Mouse (Mus musculus) CH12.LX (cell line): Measurements from ENCODE around the gene Scn9a. TPM values are rescaled to one million over a fixed set of nuclear protein-coding genes. Genes with fewer than 3 reads are reported as not detected.

Source experiments
- DNase-seq: peaks from one replicate; pipeline ENCODE4 v3.0.0-alpha.2; 2013; ENCODE audit errors: extremely low read depth
- H3K27ac ChIP-seq: 2 replicates; pipeline ENCODE4 v1.5.1; 2012; ENCODE audit warnings: low read depth, mild to moderate bottlenecking, control low read depth, moderate library complexity; ENCODE audit not compliant: insufficient read depth
- H3K27me3 ChIP-seq: replicated peaks from 2 replicates; pipeline ENCODE3; 2012; ENCODE audit warnings: inconsistent platforms
- H3K36me3 ChIP-seq, 2 experiments: replicated peaks in 1 of 2; 2 replicates each; pipeline versions ENCODE3 to v1.6.1; 2012; ENCODE audit warnings: inconsistent platforms in 1 of 2, low read length in 1 of 2, mild to moderate bottlenecking in 1 of 2, mixed read lengths in 1 of 2, moderate library complexity in 1 of 2; ENCODE audit not compliant: control insufficient read depth in 1 of 2, insufficient read depth in 1 of 2
- H3K4me1 ChIP-seq, 2 experiments: 2 replicates each; pipeline ENCODE4 v1.6.1; 2012; ENCODE audit warnings: inconsistent platforms in 1 of 2, moderate library complexity in 1 of 2; ENCODE audit not compliant: insufficient read depth in 2 of 2, control insufficient read depth in 1 of 2
- H3K4me2 ChIP-seq: 2 replicates; pipeline ENCODE4 v1.6.1; 2012; ENCODE audit warnings: low read depth, mild to moderate bottlenecking, control low read depth; ENCODE audit not compliant: poor library complexity, insufficient read depth, severe bottlenecking
- H3K4me3 ChIP-seq, 3 experiments: fragments of 150-350 bp in 1 of 3; sonication (generic) in 1 of 3; replicated peaks in 1 of 3; 2 replicates each; pipeline versions ENCODE3 to v1.5.1; 2011 to 2012; ENCODE audit warnings: low read depth in 2 of 3, low read length in 2 of 3, mild to moderate bottlenecking in 2 of 3, moderate library complexity in 2 of 3, control low read depth in 1 of 3, improper control_type of control experiment in 1 of 3, inconsistent platforms in 1 of 3, mixed read lengths in 1 of 3; ENCODE audit not compliant: poor library complexity in 1 of 3
- H3K79me2 ChIP-seq: replicated peaks from 2 replicates; pipeline ENCODE4 v1.6.1; 2012; ENCODE audit warnings: mild to moderate bottlenecking, moderate library complexity; ENCODE audit not compliant: control insufficient read depth, poor library complexity, insufficient read depth, severe bottlenecking; ENCODE audit errors: extremely low read depth
- H3K9ac ChIP-seq: 2 replicates; pipeline ENCODE4 v1.6.1; 2012; ENCODE audit warnings: low read depth, mild to moderate bottlenecking, control low read depth, moderate library complexity; ENCODE audit not compliant: insufficient read depth
- H3K9me3 ChIP-seq: replicated peaks from 2 replicates; pipeline ENCODE3; 2012; ENCODE audit warnings: low read length, inconsistent platforms, mixed read lengths
- CHD1 ChIP-seq: IDR thresholded peaks from 2 replicates; pipeline ENCODE4 v1.6.1; 2012; ENCODE audit warnings: low read depth, low read length, improper control_type of control experiment, inconsistent platforms
- CHD2 ChIP-seq: IDR thresholded peaks from 2 replicates; pipeline ENCODE4 v1.6.1; 2011; ENCODE audit warnings: low read length, improper control_type of control experiment
- E2F4 ChIP-seq: IDR thresholded peaks from 2 replicates; pipeline ENCODE4 v1.6.1; 2011; ENCODE audit warnings: low read depth, low read length, improper control_type of control experiment; ENCODE audit not compliant: insufficient replicate concordance
- ELF1 ChIP-seq: IDR thresholded peaks from 2 replicates; pipeline ENCODE4 v1.6.1; 2014; ENCODE audit warnings: low read depth, mild to moderate bottlenecking, inconsistent platforms, low read length, improper control_type of control experiment
- EP300 ChIP-seq: IDR thresholded peaks from 2 replicates; pipeline ENCODE4 v1.6.1; 2011; ENCODE audit warnings: low read length, improper control_type of control experiment
- GABPA ChIP-seq: IDR thresholded peaks from 2 replicates; pipeline ENCODE4 v1.6.1; 2012; ENCODE audit warnings: low read depth, low read length, improper control_type of control experiment, inconsistent platforms; ENCODE audit not compliant: insufficient replicate concordance
- HCFC1 ChIP-seq: IDR thresholded peaks from 2 replicates; pipeline ENCODE4 v1.6.1; 2012; ENCODE audit warnings: low read depth, mild to moderate bottlenecking, inconsistent platforms, low read length, improper control_type of control experiment
- IRF4 ChIP-seq: IDR thresholded peaks from 2 replicates; pipeline ENCODE4 v1.6.1; 2014; ENCODE audit warnings: low read depth, mild to moderate bottlenecking, inconsistent platforms, low read length, improper control_type of control experiment
- JUND ChIP-seq: conservative IDR thresholded peaks from 2 replicates; pipeline ENCODE4 v1.6.1; 2011; ENCODE audit warnings: low read depth, low read length, improper control_type of control experiment
- KAT2A ChIP-seq: IDR thresholded peaks from 2 replicates; pipeline ENCODE4 v1.6.1; 2012; ENCODE audit warnings: low read length, improper control_type of control experiment, inconsistent platforms; ENCODE audit not compliant: insufficient replicate concordance
- MAZ ChIP-seq: IDR thresholded peaks from 2 replicates; pipeline ENCODE4 v1.6.1; 2012; ENCODE audit warnings: low read depth, mild to moderate bottlenecking, inconsistent platforms, low read length, improper control_type of control experiment, moderate library complexity
- MEF2A ChIP-seq: IDR thresholded peaks from 2 replicates; pipeline ENCODE4 v1.6.1; 2014; ENCODE audit warnings: low read depth, mild to moderate bottlenecking, inconsistent platforms, low read length, improper control_type of control experiment, borderline replicate concordance
- MXI1 ChIP-seq: IDR thresholded peaks from 2 replicates; pipeline ENCODE4 v1.6.1; 2011; ENCODE audit warnings: mild to moderate bottlenecking, low read depth, low read length, improper control_type of control experiment
- MYC ChIP-seq: IDR thresholded peaks from 2 replicates; pipeline ENCODE4 v1.6.1; 2011; ENCODE audit warnings: low read depth, mild to moderate bottlenecking, improper control_type of control experiment, low read length
- POLR2A ChIP-seq: IDR thresholded peaks from 2 replicates; pipeline ENCODE4 v1.6.1; 2011; ENCODE audit warnings: low read depth, mild to moderate bottlenecking, improper control_type of control experiment, low read length
- POLR2AphosphoS2 ChIP-seq: IDR thresholded peaks from 2 replicates; pipeline ENCODE4 v1.6.1; 2011; ENCODE audit warnings: low read depth, low read length, improper control_type of control experiment
- RAD21 ChIP-seq: IDR thresholded peaks from 2 replicates; pipeline ENCODE4 v1.6.1; 2011; ENCODE audit warnings: low read depth, mild to moderate bottlenecking, low read length, improper control_type of control experiment, moderate library complexity
- SMC3 ChIP-seq: IDR thresholded peaks from 2 replicates; pipeline ENCODE4 v1.6.1; 2011; ENCODE audit warnings: low read depth, low read length, improper control_type of control experiment
- TBP ChIP-seq: conservative IDR thresholded peaks from 2 replicates; pipeline ENCODE4 v1.6.1; 2011; ENCODE audit warnings: low read depth, low read length, improper control_type of control experiment
- TCF12 ChIP-seq: IDR thresholded peaks from 2 replicates; pipeline ENCODE4 v1.6.1; 2014; ENCODE audit warnings: low read depth, mild to moderate bottlenecking, inconsistent platforms, low read length, improper control_type of control experiment
- UBTF ChIP-seq: IDR thresholded peaks from 2 replicates; pipeline ENCODE4 v1.6.1; 2012; ENCODE audit warnings: low read depth, mild to moderate bottlenecking, inconsistent platforms, low read length, improper control_type of control experiment, moderate library complexity
- USF2 ChIP-seq: conservative IDR thresholded peaks from 2 replicates; pipeline ENCODE4 v1.6.1; 2011; ENCODE audit warnings: low read depth, low read length, improper control_type of control experiment
- ZC3H11A ChIP-seq: IDR thresholded peaks from 2 replicates; pipeline ENCODE4 v1.6.1; 2012; ENCODE audit warnings: low read depth, mild to moderate bottlenecking, inconsistent platforms, low read length, improper control_type of control experiment
- ZKSCAN1 ChIP-seq: IDR thresholded peaks from 2 replicates; pipeline ENCODE4 v1.6.1; 2012; ENCODE audit warnings: low read depth, inconsistent platforms, low read length, improper control_type of control experiment, borderline replicate concordance
- ZNF384 ChIP-seq: IDR thresholded peaks from 2 replicates; pipeline ENCODE4 v1.6.1; 2012; ENCODE audit warnings: low read depth, low read length, improper control_type of control experiment, inconsistent platforms
- dilution Hi-C: fragments of 300-500 bp; cut with MboI; formaldehyde crosslinking; loops from 2 replicates; pipeline ENCODE4 v1.14.3; 2020; ENCODE audit warnings: low sequenced_read_pairs; ENCODE audit not compliant: extremely low pct_unique_long_range_greater_than_20kb, extremely low pct_ligation_motif_present
- in situ Hi-C: fragments of 300-500 bp; cut with MboI; formaldehyde crosslinking; loops from 3 replicates; pipeline ENCODE4 v1.14.3; 2019; ENCODE audit warnings: low sequenced_read_pairs, low pct_ligation_motif_present, low pct_unique_long_range_greater_than_20kb, mixed read lengths
- polyA plus RNA-seq: library from polyadenylated mRNA; unstranded; fragments of >175 nt; gene quantifications from 2 replicates; pipeline ENCODE4 v1.2.1, GENCODE M21; 2012; ENCODE audit warnings: low read depth; ENCODE audit not compliant: insufficient read length
- total RNA-seq, 2 experiments: library from RNA; depleted of rRNA; stranded (reverse); fragments of 300-350 nt in 1 of 2; fragments of >200 nt in 1 of 2; gene quantifications; 2 replicates each; pipeline ENCODE4 v1.2.3; 2012 to 2014

Scn9a gene
- total and polyA plus RNA-seq, 3 experiments: not detected

- TF ChIP-seq CHD2 (no peak), MAZ (no peak), ZC3H11A (no peak), KAT2A (no peak), EP300 (no peak), IRF4 (no peak), TCF12 (no peak), MXI1 (no peak), ELF1 (no peak), POLR2AphosphoS2 (no peak)
- TF ChIP-seq, all 38 proteins: peak for 0
- no peaks in the 10 kb centered on the region for H3K79me2 ChIP-seq
- H3K9me3 ChIP-seq: peaks cover 34% of the 10 kb centered on the region
- dilution Hi-C loops (no loop called here), in situ Hi-C loops (no loop called here)
- no peaks in the 10 kb centered on the region for H3K36me3 ChIP-seq
- no peak overlapping the region for H3K4me3 ChIP-seq
- H3K4me1 ChIP-seq: no peaks in the 10 kb centered on the region
- H3K27me3 ChIP-seq: no peaks in the 10 kb centered on the region
- no peak overlapping the region for H3K9ac ChIP-seq
- DNase-seq: no peak
- H3K27ac ChIP-seq: no peak overlapping the region
- no peak overlapping the region for H3K4me2 ChIP-seq
Measured at GRCm38 (mm10) chr2:66597313-66597712, 37.4 kb downstream of the Scn9a start.

- Histone ChIP-seq H3K27ac (no peak overlapping the region), H3K4me2 (no peak overlapping the region), H3K4me1 (no peaks in the 10 kb centered on the region), H3K9ac (no peak overlapping the region), H3K9me3 (peaks cover 31% of the 10 kb centered on the region), H3K36me3 (no peaks in the 10 kb centered on the region), H3K27me3 (no peaks in the 10 kb centered on the region), H3K79me2 (no peaks in the 10 kb centered on the region)
- dilution Hi-C loops: no loop called here
- TF ChIP-seq SMC3: no peak
- TF ChIP-seq CHD2: no peak
- TF ChIP-seq, all 38 proteins: peak for 0
- in situ Hi-C loops: no loop called here
- H3K4me3 ChIP-seq: no peak overlapping the region
- DNase-seq: no peak
Measured at GRCm38 (mm10) chr2:66596145-66596544, 38.6 kb downstream of the Scn9a start.

- no peak overlapping the region for H3K4me2 ChIP-seq
- H3K36me3 ChIP-seq: no peaks in the 10 kb centered on the region
- H3K27ac ChIP-seq: no peak overlapping the region
- peaks cover 36% of the 10 kb centered on the region for H3K9me3 ChIP-seq
- no peaks in the 10 kb centered on the region for H3K27me3 ChIP-seq
- H3K79me2 ChIP-seq: no peaks in the 10 kb centered on the region
- TF ChIP-seq GABPA: no peak
- TF ChIP-seq POLR2A: no peak
- no peak for TF ChIP-seq RAD21
- no peak for TF ChIP-seq E2F4
- TF ChIP-seq MAZ: no peak
- TF ChIP-seq UBTF: no peak
- TF ChIP-seq ZNF384: no peak
- no peak for TF ChIP-seq TBP
- TF ChIP-seq MYC: no peak
- TF ChIP-seq MEF2A: no peak
- no peak for TF ChIP-seq ZKSCAN1
- no peak for TF ChIP-seq TCF12
- no peak for TF ChIP-seq USF2
- no peak for TF ChIP-seq HCFC1
- TF ChIP-seq CHD2: no peak
- no peak for TF ChIP-seq JUND
- no peak for TF ChIP-seq CHD1
- TF ChIP-seq, all 38 proteins: peak for 0
- dilution Hi-C loops (no loop called here), in situ Hi-C loops (no loop called here)
- Histone ChIP-seq H3K9ac (no peak overlapping the region), H3K4me3 (no peak overlapping the region), H3K4me1 (no peaks in the 10 kb centered on the region)
- no peak for DNase-seq
Measured at GRCm38 (mm10) chr2:66590151-66590550, 44.6 kb downstream of the Scn9a start.
